Mouse (Mus musculus): ENCODE results near the gene Atp2a3. TPM values are rescaled to one million over a fixed set of nuclear protein-coding genes. Genes with fewer than 3 reads are reported as not detected.

Atp2a3 gene
- polyA plus RNA-seq, 1 experiment from 2014 or later: 18.9 TPM

DNA sequence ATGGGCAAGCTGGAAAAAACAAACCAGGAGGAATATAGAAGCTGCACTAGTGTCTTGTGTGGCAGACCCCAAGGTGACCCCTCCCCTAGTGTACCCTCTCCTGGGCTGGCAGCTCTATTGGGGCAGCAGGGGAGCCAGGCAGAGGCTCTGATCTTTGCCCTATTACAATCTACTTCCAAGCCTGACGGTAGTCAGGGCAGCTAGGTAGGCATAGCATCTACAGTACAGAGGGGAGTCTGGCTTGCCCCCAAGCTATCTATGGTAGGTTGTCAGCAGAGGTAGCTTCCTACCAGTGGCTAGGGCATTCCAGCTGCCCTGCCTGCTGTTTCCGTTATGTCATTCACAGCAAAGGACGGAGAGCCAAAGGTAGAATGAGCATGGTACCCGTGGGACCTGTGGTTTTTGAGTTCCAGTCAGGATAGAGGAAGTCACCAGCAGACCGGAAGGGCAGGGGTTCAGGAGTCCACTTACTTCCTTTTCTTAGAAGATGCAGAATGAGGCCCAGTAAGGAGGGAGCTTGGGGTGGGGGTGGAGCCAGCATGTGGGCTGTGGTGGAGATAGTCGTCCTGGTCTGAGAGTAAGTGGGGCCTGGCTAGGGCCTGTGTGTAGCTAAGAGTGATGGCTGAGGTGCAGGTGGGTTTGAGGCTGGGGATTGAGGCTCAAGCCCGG, 63.4 kb downstream of the Atp2a3 start:
- Histone ChIP-seq H3K4me1 (peaks cover 30% of the 10 kb centered on the region; the same call in 1 of the 2 replicates), H3K9me3 (no peaks in the 10 kb centered on the region), H3K27me3 (replicated peaks) (peaks cover 15% of the 10 kb centered on the region; the same call in 1 of the 2 replicates), H3K36me3 (peaks cover 6% of the 10 kb centered on the region; the same call in 1 of the 2 replicates), H3K4me3 (replicated peaks) (no peak overlapping the region), H3K27ac (peak overlapping the region; percentile 23; the same call in 1 of the 2 replicates), H3K9ac (no peak overlapping the region), H3K4me2 (no peak overlapping the region)
- 0 out of 2 replicates have a peak, but pooled peaks have one; percentile 13 for ATAC-seq (ENCODE audit: insufficient read depth, low FRiP score, low read depth)
- WGBS: 52% methylated on average over 7 of the region's 7 CpGs

DNA sequence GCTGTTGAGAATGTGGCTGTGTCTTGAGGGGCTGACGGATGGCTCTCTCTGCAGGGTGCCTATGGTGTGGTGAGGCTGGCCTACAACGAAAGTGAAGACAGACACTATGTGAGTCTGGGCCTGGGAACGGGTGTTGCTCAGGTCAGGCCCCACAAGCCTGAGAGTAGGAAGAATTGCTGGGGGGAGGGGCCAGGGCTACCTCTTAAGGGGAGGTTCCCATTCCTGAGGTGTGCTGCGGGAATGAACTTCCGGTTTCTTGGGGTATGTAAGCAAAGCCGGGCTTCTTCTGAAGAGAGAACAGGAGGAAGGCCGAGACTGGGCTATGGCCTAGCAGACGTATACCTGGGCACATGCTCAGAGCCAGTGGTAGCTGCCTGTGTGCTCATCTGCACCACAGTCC, 66.0 kb downstream of the Atp2a3 start:
- WGBS: 52% methylated on average over 8 of the region's 8 CpGs
- H3K27ac ChIP-seq: no peak overlapping the region
- ATAC-seq (ENCODE audit: insufficient read depth, low FRiP score, low read depth): no peak

DNA sequence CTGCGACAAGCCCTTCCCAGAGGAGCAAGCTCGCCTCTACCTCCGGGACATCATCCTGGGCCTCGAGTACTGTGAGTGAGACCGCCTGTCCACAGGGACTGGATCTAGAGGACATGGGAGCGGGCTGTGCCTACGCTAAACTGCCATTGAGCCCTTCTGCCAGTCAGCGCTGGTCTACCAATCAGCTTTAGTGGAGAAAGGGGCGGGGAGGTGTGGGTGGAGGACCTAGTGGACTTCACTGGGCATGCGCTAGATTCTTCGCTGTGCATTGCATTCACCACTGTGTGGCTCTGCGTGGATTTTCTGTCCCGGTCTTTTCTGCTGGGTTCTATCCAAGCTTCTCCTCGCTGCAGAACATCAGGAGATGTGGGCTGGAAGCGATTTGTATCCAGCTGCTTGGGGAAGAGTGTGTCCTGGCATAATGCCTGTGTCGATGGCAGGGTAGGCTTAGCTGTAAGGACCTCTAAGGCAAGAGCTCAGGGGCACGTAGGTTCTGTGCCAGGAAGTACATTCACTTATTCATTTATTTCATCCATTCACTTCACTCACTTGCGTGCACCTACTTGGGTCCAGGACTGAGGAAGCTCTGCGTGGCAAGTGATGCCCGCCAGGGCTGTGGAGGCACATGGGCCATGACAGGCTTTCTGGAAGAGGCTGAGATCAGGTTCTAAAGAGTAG, 70.0 kb downstream of the Atp2a3 start:
- Histone ChIP-seq H3K27me3 (replicated peaks) (no peaks in the 10 kb centered on the region), H3K9me3 (no peaks in the 10 kb centered on the region), H3K4me1 (peaks cover 11% of the 10 kb centered on the region; the same call in 1 of the 2 replicates), H3K4me3 (replicated peaks) (peak overlapping the region; percentile 36), H3K27ac (peak overlapping the region; percentile 72), H3K4me2 (peak overlapping the region; percentile 69), H3K36me3 (peaks cover 6% of the 10 kb centered on the region; the same call in 1 of the 2 replicates), H3K9ac (no peak overlapping the region)
- peak; percentile 86 for ATAC-seq (ENCODE audit: insufficient read depth, low FRiP score, low read depth)
- WGBS: 26% methylated on average over 20 of the region's 20 CpGs

More for the DNA sequence above, 66.0 kb downstream of the Atp2a3 start:
- Histone ChIP-seq H3K4me3 (replicated peaks) (no peak overlapping the region), H3K4me1 (peaks cover 29% of the 10 kb centered on the region; the same call in 1 of the 2 replicates), H3K9me3 (no peaks in the 10 kb centered on the region), H3K36me3 (peaks cover 6% of the 10 kb centered on the region; the same call in 1 of the 2 replicates), H3K9ac (no peak overlapping the region), H3K4me2 (no peak overlapping the region; the same call in 1 of the 2 replicates), H3K27me3 (replicated peaks) (no peaks in the 10 kb centered on the region)

DNA sequence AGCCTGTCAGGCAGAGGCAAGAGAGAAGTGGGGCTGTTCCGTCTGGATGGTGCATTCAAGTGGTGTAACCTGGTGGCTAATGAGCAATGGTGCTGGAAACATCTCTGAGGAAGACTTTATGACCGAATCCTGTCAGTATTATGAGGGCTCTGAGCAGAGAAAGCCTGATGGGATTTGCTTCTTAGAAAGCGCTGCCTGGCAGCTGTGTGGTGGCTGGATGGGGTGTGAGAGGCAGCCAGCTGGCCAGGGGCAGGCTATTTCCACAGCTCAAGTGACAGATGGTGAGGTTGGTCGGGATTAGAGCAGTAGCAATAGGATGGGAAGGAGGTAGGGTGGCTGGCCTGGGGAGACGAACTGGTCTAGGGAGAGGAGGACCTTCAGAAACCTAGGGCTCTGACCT, 70.6 kb downstream of the Atp2a3 start:
- Histone ChIP-seq H3K9me3 (no peaks in the 10 kb centered on the region), H3K4me1 (peaks cover 12% of the 10 kb centered on the region; the same call in 1 of the 2 replicates), H3K9ac (no peak overlapping the region), H3K27ac (peak overlapping the region; percentile 70), H3K27me3 (replicated peaks) (no peaks in the 10 kb centered on the region), H3K36me3 (peaks cover 6% of the 10 kb centered on the region; the same call in 1 of the 2 replicates), H3K4me2 (no peak overlapping the region), H3K4me3 (replicated peaks) (no peak overlapping the region)
- no peak for ATAC-seq (ENCODE audit: insufficient read depth, low FRiP score, low read depth)
- 76% methylated on average over 5 of the region's 5 CpGs for WGBS

DNA sequence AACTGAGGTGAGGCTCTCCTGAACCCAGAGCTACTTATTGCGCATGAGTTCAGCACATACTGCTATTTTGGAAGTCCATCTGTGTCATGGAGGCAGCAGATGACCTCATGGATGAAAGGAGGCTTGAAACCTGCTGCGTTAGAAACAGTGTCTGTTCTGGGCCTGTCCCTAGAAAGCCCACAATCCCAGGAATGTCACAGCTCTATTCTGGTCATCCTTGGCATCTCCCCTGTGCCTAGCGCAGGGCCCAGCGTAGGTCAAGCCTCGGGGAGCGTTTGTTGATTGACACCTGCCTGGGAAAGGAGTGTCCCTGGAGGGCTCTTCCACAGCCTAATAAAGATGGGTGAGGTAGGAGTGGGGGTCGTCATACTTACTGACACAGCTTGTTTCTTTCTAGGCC, 75.1 kb downstream of the Atp2a3 start:
- no peaks in the 10 kb centered on the region for H3K36me3 ChIP-seq
- no peak for ATAC-seq (ENCODE audit: insufficient read depth, low FRiP score, low read depth)
- H3K4me3 ChIP-seq (replicated peaks): no peak overlapping the region
- H3K27ac ChIP-seq: no peak overlapping the region
- no peaks in the 10 kb centered on the region for H3K27me3 ChIP-seq (replicated peaks)
- WGBS: 83% methylated on average over 7 of the region's 7 CpGs
- H3K9ac ChIP-seq: no peak overlapping the region
- no peak overlapping the region for H3K4me2 ChIP-seq
- peaks cover 9% of the 10 kb centered on the region; the same call in 1 of the 2 replicates for H3K4me1 ChIP-seq
- no peaks in the 10 kb centered on the region for H3K9me3 ChIP-seq

DNA sequence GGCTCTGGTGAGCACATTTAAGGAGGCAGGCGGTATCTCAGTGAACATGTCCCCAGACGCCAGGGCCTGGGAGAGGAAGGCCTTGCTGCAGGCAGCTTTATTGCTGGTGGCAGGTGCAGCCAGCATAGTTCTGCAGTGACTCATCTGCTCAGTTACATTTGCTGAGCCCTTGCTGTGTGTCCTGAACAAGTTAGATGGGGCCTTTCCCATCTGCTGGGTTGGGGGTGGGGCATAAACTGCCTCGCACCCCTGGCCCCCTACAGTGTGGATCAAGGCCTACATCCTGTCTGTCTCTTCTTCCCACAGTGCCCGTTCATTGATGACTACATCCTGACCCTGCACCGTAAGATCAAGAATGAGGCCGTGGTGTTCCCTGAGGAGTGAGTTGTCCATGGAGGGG, 75.9 kb downstream of the Atp2a3 start:
- Histone ChIP-seq H3K36me3 (no peaks in the 10 kb centered on the region), H3K27me3 (replicated peaks) (no peaks in the 10 kb centered on the region), H3K27ac (no peak overlapping the region), H3K4me1 (0 out of 2 replicates have a peak, but pooled peaks cover 4% of the 10 kb centered on the region), H3K9ac (no peak overlapping the region), H3K4me2 (no peak overlapping the region), H3K9me3 (no peaks in the 10 kb centered on the region), H3K4me3 (replicated peaks) (no peak overlapping the region)
- WGBS: 54% methylated on average over 6 of the region's 6 CpGs
- ATAC-seq (ENCODE audit: insufficient read depth, low FRiP score, low read depth): no peak

DNA sequence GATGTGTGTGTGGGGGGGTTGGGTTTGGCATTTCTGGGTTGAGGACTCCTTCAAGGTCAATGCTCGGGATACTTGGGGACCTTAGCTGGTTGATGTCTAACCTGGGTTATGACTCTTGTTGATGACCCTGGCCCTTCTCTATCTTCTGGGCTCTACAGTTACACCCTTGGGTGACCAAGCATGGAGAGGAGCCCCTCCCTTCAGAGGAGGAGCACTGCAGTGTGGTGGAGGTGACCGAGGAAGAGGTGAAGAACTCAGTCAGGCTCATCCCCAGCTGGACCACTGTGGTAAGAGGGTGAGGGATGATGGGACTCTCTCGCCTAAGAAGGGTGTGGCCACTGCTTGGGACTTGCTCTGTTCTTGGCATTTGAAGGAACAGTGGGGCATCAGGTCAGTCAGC, 76.7 kb downstream of the Atp2a3 start:
- WGBS: 95% methylated on average over 3 of the region's 3 CpGs

DNA sequence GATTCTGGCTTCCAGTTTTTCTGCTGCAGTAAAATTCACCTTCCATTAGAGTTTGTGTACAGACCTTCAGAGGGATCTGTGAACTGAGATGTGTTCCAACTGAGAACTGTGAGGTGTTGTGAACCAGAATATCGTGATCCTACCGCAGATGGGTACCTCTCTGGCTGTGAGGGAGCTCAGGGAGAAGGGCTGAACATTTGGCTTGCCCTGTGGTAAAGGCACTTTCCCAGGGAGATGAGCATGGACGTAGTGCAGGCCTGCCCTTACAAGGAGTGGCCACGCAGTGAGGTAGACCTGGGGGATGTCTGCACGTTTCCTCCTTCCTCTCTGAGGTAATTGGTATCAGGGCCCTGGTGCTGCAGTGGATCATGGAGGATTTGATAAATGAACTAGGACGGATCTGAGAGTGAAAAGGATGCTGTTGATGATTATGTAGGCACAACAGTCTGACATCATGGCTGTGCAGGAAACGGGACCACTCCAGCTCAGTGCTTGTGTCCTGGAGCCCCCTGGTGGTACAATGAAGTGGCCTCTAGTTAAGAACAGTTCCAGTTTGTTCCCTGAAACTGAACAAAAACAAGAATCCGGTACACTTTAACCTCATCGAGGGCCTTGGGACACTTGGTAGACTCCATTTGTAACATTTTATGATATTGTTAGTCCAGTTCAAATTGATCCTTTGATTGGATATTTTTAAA, 78.3 kb downstream of the Atp2a3 start:
- H3K4me1 ChIP-seq: 0 out of 2 replicates have a peak, but pooled peaks cover 5% of the 10 kb centered on the region
- no peaks in the 10 kb centered on the region for H3K27me3 ChIP-seq (replicated peaks)
- H3K4me3 ChIP-seq (replicated peaks): no peak overlapping the region
- no peaks in the 10 kb centered on the region for H3K9me3 ChIP-seq
- no peaks in the 10 kb centered on the region for H3K36me3 ChIP-seq
- H3K4me2 ChIP-seq: no peak overlapping the region
- WGBS: 59% methylated on average over 9 of the region's 9 CpGs
- H3K27ac ChIP-seq: no peak overlapping the region
- ATAC-seq (ENCODE audit: insufficient read depth, low FRiP score, low read depth): peak; percentile 61; the same call in 1 of the 2 replicates
- no peak overlapping the region for H3K9ac ChIP-seq

More for the DNA sequence above, 76.7 kb downstream of the Atp2a3 start:
- H3K9me3 ChIP-seq: no peaks in the 10 kb centered on the region
- ATAC-seq (ENCODE audit: insufficient read depth, low FRiP score, low read depth): no peak
- no peaks in the 10 kb centered on the region for H3K36me3 ChIP-seq
- no peak overlapping the region for H3K9ac ChIP-seq
- no peak overlapping the region for H3K4me2 ChIP-seq
- no peak overlapping the region for H3K27ac ChIP-seq
- H3K4me1 ChIP-seq: 0 out of 2 replicates have a peak, but pooled peaks cover 4% of the 10 kb centered on the region
- no peak overlapping the region for H3K4me3 ChIP-seq (replicated peaks)
- H3K27me3 ChIP-seq (replicated peaks): no peaks in the 10 kb centered on the region

Small RNAs within 50 kb of the gene (microRNA-seq; reads per million reads assigned to microRNA genes)
- not detected for gene Gm44467

Other genes with a start within 250 kb of the Atp2a3 start
- 5.3 and 6.0 TPM in 2 replicates for gene Cyb5d2, start 165.0 kb upstream of the Atp2a3 start, polyA plus RNA-seq (2015; fragmentation: Nextera tagmentation; extraction: Ambion mirVana)
- 9.8 and 10.3 TPM in 2 replicates for gene Zzef1, start 164.9 kb upstream of the Atp2a3 start, polyA plus RNA-seq (2015; fragmentation: Nextera tagmentation; extraction: Ambion mirVana)
- gene P2rx1, start 37.9 kb downstream of the Atp2a3 start, polyA plus RNA-seq (2015; fragmentation: Nextera tagmentation; extraction: Ambion mirVana): 33.7 and 52.1 TPM in 2 replicates
- gene Camkk1, start 57.8 kb downstream of the Atp2a3 start, polyA plus RNA-seq (2015; fragmentation: Nextera tagmentation; extraction: Ambion mirVana): 10.6 and 10.9 TPM in 2 replicates
- 10.4 and 12.0 TPM in 2 replicates for gene Ncbp3, start 86.6 kb downstream of the Atp2a3 start, polyA plus RNA-seq (2015; fragmentation: Nextera tagmentation; extraction: Ambion mirVana)
- gene Itgae, start 129.4 kb downstream of the Atp2a3 start, polyA plus RNA-seq (2015; fragmentation: Nextera tagmentation; extraction: Ambion mirVana): 0.33 and 0.57 TPM in 2 replicates
- 14.4 and 14.6 TPM in 2 replicates for gene Haspin, start 177.1 kb downstream of the Atp2a3 start, polyA plus RNA-seq (2015; fragmentation: Nextera tagmentation; extraction: Ambion mirVana)
- gene P2rx5, start 199.3 kb downstream of the Atp2a3 start, polyA plus RNA-seq (2015; fragmentation: Nextera tagmentation; extraction: Ambion mirVana): 0.14 and 0.30 TPM in 2 replicates
- 111 and 117 TPM in 2 replicates for gene Emc6, start 215.9 kb downstream of the Atp2a3 start, polyA plus RNA-seq (2015; fragmentation: Nextera tagmentation; extraction: Ambion mirVana)
- gene Tax1bp3, start 215.9 kb downstream of the Atp2a3 start, polyA plus RNA-seq (2015; fragmentation: Nextera tagmentation; extraction: Ambion mirVana): 208 and 211 TPM in 2 replicates
- 17.0 and 18.2 TPM in 2 replicates for gene Ctns, start 237.9 kb downstream of the Atp2a3 start, polyA plus RNA-seq (2015; fragmentation: Nextera tagmentation; extraction: Ambion mirVana)
- gene Shpk, start 238.3 kb downstream of the Atp2a3 start, polyA plus RNA-seq (2015; fragmentation: Nextera tagmentation; extraction: Ambion mirVana): 2.8 and 3.6 TPM in 2 replicates